Mouse (Mus musculus): ENCODE data around the gene Pdlim7.

Pdlim7 gene

GRCm38 (mm10) chr13:55486029-55486794, 27.3 kb downstream of the Pdlim7 start:
- DNase-seq (ENCODE audit: low read depth, low spot score) = no peak

DNA sequence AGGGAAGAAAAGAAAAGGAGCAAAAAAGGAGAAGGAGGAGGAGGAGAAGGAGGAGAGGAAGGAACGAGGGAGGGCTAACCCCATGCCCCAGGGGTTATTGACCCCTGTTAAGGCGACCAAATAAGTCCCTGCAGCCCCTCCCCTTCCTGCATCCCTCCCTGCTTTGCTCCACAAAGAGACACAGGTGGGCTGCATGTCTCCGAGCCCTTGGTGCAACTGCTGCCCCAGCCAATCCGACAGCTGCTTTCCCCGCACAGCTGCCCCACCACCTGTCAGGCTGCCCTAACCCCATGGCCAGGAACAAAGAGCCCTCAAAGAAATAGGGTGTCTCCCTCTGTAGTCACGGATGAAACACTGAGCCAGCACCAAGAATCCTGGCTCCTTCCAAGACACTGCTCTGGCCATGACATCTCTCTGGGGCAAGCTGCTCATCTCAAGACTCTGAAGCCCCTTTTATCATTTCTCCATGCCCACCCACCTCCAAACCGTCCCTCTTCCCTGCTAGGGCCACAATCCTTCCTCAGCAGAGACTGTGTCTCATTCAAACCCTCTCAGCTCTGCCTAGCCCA, 28.9 kb downstream of the Pdlim7 start:
- DNase-seq (ENCODE audit: low read depth, low spot score) = no peak

DNA sequence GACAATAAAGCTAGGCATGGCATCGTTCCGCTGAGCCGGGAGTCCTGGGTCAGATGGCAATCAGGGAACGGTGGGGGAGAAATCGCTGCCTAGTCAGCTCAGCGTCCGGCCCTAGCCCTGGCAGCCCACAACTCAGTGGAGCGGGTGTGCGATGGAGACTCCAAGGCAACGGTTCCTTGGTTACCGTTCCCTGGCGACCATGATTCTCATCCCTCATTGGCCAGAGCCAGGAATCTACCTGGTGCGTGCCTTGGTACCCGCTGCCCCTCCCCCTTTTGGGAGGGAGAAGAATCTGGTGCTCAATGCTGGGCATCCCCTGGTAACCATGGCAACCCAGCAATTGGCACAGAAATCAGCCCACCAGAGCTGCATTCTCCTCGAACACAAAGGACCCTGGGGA, 29.9 kb downstream of the Pdlim7 start:
- no peak for DNase-seq (ENCODE audit: low read depth, low spot score)

DNA sequence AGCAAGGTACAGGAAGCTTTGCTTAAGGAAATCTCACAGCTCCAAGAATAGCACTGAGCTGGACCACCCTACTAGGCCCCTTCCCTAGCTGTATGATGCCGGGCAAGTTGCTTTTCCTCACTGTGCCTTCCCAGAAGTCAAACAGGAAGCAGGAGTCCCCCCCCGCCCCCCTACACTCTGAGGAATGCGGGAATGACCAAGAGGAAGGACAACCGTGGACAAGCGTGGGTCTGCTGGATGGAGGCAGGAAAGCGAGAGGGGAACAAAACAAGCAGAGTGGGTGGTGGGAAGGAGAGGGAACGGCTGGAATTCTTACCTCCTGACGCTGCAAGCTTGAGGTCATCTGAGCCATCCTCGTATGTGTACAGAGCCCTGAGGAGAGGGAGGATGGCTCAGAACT, 30.4 kb downstream of the Pdlim7 start:
- no peak for DNase-seq (ENCODE audit: low read depth, low spot score)

DNA sequence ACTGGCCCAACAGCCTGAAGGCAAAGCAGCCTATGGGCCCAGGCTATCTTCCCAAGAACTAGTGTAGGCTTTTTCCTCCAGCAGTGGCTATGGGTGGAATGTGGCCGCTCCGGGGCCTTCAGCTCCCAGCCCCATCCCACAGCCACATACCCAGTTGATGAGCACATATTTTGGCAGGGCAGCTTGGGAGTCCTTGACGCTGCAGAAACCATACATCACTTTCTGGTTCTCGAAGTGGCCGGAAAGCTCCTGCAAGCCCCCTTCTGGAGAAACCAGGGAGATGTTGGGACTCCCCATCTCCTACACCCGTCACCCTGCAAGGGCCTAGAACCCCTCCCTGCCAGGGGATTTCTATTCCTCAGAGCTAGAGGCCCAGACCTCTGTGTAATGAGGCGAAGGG, 30.9 kb downstream of the Pdlim7 start:
- DNase-seq (ENCODE audit: low read depth, low spot score) = no peak

DNA sequence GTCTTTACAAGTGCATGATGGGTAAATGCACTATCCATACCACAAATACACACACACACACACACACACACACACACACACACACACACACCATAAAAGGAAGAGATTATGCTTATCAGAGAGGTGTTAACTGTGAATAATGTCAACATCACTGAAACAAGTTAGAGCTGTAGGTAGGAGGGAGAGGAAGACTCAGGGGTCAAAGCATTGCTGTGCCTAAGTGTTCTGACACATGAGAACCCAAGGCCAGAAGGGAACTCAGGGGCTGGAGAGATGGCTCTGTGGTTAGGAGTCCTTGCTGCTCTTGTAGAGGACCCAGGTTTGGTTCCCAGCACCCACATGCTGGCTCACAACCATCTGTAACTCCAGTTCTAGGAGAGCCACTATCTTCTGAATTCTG, 33.5 kb downstream of the Pdlim7 start:
- DNase-seq (ENCODE audit: low read depth, low spot score) = no peak

DNA sequence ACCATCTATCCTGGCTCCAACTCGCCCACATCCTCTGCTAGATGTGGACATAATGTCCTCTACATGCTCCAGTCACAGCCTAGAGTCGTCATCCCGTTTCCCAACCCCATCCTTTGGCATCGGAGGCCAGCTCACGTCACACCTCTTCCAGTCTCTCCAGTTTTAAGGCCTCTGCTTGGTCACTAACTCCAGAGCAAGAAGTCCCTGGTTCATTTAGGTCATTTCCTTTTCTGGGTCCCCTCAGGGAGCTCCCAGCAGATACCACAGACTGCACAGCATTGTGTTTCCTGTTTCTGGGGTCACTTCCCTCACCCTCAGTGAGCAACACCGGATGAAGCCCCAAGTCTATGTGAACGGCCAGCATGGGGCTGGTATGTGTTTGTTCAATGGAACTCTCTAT, 34.5 kb downstream of the Pdlim7 start:
- no peak for DNase-seq (ENCODE audit: low read depth, low spot score)

GRCm38 (mm10) chr13:55478036-55478435, 35.4 kb downstream of the Pdlim7 start:
- no peak for DNase-seq (ENCODE audit: low read depth, low spot score)

DNA sequence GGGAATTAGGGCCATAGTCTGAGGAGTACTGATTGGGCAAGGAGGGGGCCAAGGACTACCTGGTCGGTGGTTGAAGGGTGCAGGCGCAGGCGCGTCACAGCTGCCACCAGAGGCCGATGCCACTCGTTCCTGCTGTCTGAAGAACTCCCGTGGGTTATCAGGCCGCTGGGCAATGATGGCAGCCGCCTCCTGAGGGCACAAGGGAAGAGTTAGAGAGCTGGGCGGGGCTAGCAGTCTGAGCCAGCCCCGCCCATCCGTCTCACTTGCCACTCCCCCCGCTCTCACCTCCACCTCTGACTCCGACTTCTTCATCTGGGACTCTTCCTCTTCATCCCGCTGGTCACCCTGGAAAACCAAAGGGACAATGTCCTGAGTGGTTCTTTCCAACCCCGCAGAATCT, 36.0 kb downstream of the Pdlim7 start:
- DNase-seq (ENCODE audit: low read depth, low spot score) = no peak

DNA sequence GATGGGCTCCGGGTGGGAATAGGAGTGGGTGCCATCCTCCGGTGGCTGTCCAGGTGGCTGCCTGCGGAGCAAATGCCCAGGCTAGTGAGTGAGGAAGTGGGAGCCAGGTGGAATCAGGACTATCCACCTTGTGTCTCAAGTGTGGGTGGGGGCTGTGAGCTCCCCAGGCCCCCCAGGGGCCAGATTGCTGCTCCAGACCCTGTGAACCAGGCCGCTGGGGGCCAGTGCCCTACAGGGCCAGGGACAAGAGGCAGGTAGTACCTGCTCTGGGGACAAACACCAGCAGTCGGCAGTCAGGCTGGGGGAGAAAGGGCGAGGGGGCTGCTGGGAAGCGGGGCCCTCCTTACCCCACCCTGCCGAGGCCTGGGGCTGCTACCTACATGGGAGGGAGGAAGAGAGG, 37.2 kb downstream of the Pdlim7 start:
- no peak for DNase-seq (ENCODE audit: low read depth, low spot score)

DNA sequence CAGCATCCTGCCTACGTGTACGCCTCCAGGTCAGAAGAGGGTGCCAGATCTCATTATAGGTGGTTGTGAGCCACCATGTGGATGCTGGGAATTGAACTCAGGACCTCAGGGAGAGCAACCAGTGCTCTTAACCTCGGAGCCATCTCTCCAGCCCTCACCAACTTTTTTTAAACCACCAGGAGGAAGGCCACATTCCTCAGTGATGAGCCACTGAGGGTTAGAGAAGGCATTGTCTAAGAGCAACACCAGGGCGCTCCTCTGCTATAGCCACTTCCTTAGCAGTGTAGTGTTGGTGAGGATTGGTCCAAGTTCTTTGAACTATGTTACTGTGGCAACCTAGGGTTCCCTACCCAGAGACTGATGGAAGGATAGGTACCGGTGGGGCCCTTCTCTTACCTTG, 37.7 kb downstream of the Pdlim7 start:
- DNase-seq (ENCODE audit: low read depth, low spot score) = no peak

GRCm38 (mm10) chr13:55474621-55475069, 38.8 kb downstream of the Pdlim7 start:
- no peak for DNase-seq (ENCODE audit: low read depth, low spot score)

GRCm38 (mm10) chr13:55473961-55474360, 39.5 kb downstream of the Pdlim7 start:
- DNase-seq (ENCODE audit: low read depth, low spot score) = no peak

DNA sequence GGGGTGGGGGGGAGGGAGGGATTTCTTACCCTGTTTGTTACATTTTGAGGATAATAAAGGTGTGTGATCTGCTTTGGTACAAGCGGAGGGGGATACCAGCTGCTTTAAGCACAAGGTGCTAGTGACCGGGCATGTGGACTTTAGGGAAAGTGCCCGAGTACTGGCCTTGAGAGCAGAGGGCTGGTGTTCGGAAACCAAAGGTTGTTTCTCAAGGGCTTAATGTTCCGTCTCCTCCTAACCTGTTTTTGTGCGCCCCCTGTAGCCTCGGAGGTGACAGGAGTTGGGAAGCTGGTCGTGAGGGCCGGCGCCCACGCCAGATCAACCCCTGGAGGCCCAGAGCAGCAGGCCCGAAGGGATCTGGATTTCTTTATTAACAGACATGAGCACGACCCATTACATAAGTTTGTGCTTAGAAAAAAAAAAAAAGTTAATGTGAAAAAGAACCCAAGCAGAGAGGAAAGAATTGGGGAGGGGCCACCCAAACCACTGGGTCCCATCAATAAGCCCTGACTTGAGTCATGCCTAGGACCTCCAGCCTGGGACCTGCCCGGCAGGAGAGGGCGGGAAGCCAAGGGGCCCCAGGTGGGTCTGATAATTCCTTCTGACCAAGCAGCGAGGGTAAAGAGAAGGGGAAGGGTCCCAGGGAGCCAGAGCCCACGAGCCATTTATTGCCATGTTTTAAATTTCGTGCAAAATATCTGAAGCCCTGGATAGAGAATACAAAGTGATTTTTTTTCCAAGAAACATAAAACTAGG, 40.2 kb downstream of the Pdlim7 start:
- DNase-seq (ENCODE audit: low read depth, low spot score) = no peak

DNA sequence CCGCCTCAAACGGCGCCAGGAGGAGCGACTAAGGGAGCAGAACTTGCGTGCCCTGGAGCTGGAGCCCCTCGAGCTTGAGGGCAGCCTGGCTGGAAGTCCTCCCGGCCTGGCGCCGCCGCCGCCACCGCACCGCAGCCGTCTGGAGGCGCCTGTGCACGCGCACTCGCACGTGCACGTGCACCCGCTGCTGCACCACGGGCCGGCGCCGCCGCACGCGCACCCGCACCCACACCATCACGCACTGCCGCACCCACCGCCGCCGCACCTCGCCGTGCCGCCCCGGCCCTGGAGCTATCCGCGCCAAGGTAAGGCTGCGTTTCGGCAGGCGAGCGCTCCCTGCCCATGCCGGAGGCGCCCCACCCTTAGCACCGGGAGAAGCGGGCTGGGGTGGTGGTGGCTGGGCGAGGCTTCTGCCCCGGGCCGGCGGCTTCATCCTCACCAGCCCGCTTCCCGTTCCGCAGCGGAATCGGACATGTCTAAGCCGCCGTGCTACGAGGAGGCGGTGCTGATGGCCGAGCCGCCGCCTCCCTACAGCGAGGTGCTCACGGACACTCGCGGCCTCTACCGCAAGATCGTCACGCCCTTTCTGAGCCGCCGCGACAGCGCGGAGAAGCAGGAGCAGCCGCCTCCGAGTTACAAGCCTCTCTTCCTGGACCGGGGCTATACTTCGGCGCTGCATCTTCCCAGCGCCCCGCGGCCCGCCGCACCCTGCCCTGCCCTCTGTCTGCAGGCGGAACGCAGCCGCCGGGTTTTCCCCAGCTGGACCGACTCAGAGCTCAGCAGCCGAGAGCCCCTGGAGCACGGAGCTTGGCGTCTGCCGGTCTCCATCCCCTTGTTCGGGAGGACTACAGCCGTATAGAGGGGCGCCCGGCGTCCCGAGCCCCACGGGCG, 41.1 kb downstream of the Pdlim7 start:
- DNase-seq (ENCODE audit: low read depth, low spot score) = no peak

GRCm38 (mm10) chr13:55471819-55472131, 41.7 kb downstream of the Pdlim7 start:
- no peak for DNase-seq (ENCODE audit: low read depth, low spot score)

GRCm38 (mm10) chr13:55471156-55471818, 42.2 kb downstream of the Pdlim7 start:
- DNase-seq (ENCODE audit: low read depth, low spot score) = peak; percentile 35

DNA sequence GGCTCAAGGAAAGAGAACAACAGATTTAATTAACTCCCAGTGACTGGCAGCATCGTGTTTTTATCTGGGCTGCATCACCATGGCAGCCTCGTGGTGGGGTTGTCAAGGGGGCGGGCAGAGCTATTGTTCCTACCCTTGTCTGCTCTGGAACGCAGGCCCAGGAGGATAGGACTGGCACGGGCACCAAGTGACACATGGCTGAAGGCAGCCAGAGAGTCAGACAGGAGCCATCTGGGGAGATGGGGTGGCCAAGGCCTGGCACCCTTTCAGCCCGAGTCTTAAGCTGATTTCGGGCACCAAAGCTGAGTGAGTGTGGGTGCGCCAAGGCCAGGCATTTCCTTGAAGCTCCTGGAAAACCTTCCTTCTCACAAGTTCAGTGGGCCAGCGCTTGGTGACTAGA, 43.1 kb downstream of the Pdlim7 start:
- no peak for DNase-seq (ENCODE audit: low read depth, low spot score)

- DNase-seq (ENCODE audit: low read depth, low spot score) = no peak
Measured at GRCm38 (mm10) chr13:55468851-55469560, 44.5 kb downstream of the Pdlim7 start.

GRCm38 (mm10) chr13:55465830-55466440, 47.5 kb downstream of the Pdlim7 start:
- DNase-seq (ENCODE audit: low read depth, low spot score) = no peak
